Mouse (Mus musculus) right cerebral cortex, postnatal 36 days (tissue): Measurements from ENCODE around the gene Zfp667.
"Not testable (repeated sequence)": the region's sequence is repeated elsewhere in the genome, so short reads cannot be mapped to it uniquely, and the experiment has no call there.

Source experiments
- DNase-seq, 2 experiments: peaks; one replicate each; pipeline ENCODE4 v3.0.0; 2022; ENCODE audit warnings: low spot score in 2 of 2, mixed read lengths in 1 of 2

Gene Zfp667

GRCm38 (mm10) chr7:6285842-6286705 is at the start of gene Zfp667:
Zfp667 (plus strand) TSS chr7:6286579.
- DNase-seq = peak; percentile 97 to 98

- DNase-seq = no peak
Observed at GRCm38 (mm10) chr7:6239787-6240186, 46.6 kb upstream of the Zfp667 start.

- not testable (repeated sequence) for DNase-seq
Observed at GRCm38 (mm10) chr7:6240841-6241425, 45.4 kb upstream of the Zfp667 start.

GRCm38 (mm10) chr7:6244361-6245292 is 41.8 kb upstream of the Zfp667 start:
- DNase-seq = no peak

- no peak for DNase-seq
Observed at GRCm38 (mm10) chr7:6252410-6252809, 34.0 kb upstream of the Zfp667 start, which contains the start of gene Epp13. Epp13 (plus strand) TSS chr7:6252710.

GRCm38 (mm10) chr7:6254451-6254850 is 31.9 kb upstream of the Zfp667 start:
- DNase-seq = no peak

- DNase-seq = no peak
Observed at GRCm38 (mm10) chr7:6257386-6257785, 29.0 kb upstream of the Zfp667 start.

GRCm38 (mm10) chr7:6258232-6259220 is 27.9 kb upstream of the Zfp667 start:
- DNase-seq = no peak

- DNase-seq = not testable (repeated sequence)
Observed at GRCm38 (mm10) chr7:6260004-6260403, 26.4 kb upstream of the Zfp667 start.

- DNase-seq = no peak
Observed at GRCm38 (mm10) chr7:6262120-6262519, 24.3 kb upstream of the Zfp667 start.

- no peak for DNase-seq
Observed at GRCm38 (mm10) chr7:6262984-6263383, 23.4 kb upstream of the Zfp667 start.

- DNase-seq = no peak
Observed at GRCm38 (mm10) chr7:6265695-6266094, 20.7 kb upstream of the Zfp667 start.

GRCm38 (mm10) chr7:6277906-6278305 is 8.5 kb upstream of the Zfp667 start:
- DNase-seq = no peak

- DNase-seq = peak; percentile 55 to 59
Observed at GRCm38 (mm10) chr7:6282749-6283148, 3.6 kb upstream of the Zfp667 start.

- peak; percentile 82 to 89 for DNase-seq
Observed at GRCm38 (mm10) chr7:6283451-6284075, 2.8 kb upstream of the Zfp667 start.

GRCm38 (mm10) chr7:6284442-6285012 is 1.9 kb upstream of the Zfp667 start:
- DNase-seq = no peak

- no peak for DNase-seq
Observed at GRCm38 (mm10) chr7:6285366-6285765, 1.0 kb upstream of the Zfp667 start.

GRCm38 (mm10) chr7:6286921-6287531 is 647 bp downstream of the Zfp667 start:
- peak in 1 of 2 experiments; percentile 21 for DNase-seq

- DNase-seq = not testable (repeated sequence)
Observed at GRCm38 (mm10) chr7:6291121-6291520, 4.7 kb downstream of the Zfp667 start.
